Mouse (Mus musculus): Measurements from ENCODE around the gene Col15a1.

Gene Col15a1

DNA sequence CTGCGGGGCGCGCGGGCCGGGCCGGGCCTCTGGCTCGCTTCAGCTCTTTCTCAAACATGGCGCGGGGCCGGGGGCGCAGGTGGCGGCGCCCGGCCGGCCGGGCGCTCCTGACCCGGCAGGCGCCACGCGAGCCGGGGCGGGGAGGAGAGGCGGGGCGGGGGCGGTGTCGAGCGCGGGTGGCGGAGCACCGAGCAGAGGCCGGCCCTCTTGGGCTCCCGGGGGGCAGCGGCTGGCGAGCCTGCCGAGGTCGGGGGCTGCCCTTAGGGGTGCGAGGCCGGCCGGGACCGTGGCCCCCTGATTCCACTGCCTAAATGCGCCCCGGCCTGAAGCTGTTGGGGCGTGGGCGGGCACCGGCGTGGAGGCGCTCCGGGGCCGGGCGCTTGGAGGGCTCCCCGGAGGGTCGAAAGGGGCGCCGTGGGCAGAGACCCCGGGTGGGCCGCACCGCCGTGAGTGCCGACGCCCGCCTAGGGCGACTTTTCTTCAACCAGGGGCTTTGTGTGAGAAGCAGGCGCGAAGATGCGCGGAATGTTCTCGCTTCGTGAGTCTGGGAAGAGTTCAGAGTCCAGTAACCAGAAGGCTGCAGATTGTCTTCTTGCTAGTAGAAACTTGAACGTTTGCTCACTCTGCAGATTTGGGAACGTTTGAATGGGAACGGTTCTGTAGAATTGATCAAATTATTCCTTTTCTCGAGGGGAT lies 145.6 kb downstream of the Col15a1 start:
- peak; percentile 25 to 46 for DNase-seq

DNA sequence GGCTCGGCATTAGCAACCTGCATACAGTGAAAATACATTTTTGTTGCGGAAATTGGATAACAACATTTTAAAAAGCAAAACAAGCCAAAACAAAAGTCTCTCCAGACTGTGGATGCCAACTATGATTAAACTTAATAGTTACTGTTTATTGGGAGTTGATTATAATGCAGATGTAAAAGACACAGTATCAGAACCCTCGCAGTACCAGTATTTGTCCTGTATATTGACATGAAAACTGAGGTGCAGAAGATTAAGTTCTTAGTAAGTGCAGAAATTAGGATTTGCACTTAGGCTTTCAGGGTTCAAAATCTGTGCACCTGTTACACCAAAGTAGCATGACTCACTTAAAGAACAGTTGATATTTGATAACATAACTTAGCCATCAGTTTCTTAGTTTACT lies 146.3 kb downstream of the Col15a1 start:
- DNase-seq, result no peak

DNA sequence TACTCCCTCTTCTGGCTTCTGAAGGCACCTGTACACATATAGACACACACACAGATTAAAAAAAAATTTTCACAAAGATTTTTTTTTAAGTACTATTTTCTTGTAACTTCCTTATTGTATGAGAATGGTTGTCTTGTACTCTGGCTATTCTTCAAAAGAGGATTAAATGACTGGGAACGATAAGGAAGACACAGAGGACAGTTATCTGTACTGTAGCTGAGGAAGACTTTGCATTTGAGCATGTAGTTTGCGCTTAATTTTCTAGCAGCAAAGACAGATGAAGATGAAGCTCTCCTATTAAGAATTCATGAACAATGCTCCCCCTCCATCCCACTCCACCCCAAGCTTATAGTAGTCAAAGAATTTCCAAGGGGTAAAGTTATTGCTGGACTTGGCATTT lies 154.7 kb downstream of the Col15a1 start:
- DNase-seq, result no peak
